Mouse (Mus musculus): ENCODE data around the gene Fgfr2.

The Fgfr2 gene

DNA sequence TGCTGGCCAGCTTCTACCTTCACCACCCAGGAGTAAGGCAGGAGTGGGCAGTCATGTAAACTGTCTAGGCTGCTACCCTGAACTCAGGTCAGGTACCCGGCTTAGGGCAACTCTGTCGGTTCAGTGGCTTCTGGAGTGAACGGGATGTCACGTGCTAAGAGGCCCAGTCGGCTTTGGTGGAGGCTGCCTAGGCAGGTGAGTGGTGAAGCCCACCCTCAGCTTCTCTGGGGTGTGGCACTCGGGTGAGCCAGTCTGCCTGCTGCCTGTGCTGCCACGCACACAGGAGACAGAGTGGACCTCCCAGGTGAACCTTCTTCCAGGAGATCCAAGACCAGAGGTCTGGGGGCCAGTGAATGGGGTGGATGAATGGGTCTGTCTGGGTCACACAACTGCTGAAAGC, 410.2 kb downstream of the Fgfr2 start:
- DNase-seq = no peak

DNA sequence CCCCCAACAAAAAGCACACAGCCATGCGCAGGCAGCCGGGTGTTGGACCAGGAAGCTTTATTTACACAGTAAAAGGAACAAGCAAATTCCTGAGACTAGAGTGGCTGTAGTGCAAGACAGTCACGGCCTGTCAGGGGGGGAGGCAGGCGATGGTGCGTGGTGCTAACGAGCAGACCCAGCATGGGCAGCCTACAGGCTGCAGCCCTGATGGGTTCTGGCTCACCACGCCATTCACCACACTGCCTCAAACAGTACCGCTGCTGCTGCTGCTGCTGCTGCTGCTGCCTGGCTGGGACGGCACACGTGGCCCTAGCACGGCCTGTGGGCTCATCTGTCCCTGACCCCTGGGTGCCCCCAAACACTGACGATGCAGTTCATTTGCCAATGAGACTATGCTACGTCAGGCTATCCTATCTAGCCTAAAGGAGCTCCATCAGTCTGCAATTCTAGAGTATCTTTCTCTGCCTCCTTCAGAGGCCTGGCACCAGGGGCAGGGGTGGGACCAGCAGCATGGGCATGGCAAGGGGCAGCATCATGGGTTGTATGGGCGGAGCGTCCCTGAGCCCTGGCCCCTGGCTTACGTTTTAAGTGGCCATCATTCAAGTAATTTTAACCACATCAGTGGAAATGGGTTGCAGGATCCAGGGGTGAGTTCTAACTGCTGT, 411.0 kb downstream of the Fgfr2 start:
- DNase-seq = peak in 1 of 2 experiments; percentile 31

DNA sequence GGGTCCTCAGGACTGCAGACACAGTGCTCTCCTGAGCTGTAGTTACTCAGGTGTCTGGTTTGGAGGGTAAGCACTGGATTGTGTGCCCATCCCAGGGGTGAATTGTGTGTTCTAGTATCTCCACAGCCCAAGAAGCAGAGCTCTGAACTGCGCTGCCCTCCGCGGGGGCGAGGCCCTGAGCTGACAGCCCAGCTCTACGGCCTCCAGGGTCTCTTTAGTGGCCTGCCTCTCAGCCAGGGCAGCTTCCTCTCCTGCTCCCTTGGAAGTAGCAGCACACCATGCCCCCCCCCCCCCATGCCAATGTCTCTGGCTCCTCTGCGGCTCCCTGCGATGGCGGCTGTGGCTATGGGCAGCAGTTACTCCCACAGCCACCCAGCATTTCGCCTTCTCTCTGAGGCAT, 411.6 kb downstream of the Fgfr2 start:
- no peak for DNase-seq

DNA sequence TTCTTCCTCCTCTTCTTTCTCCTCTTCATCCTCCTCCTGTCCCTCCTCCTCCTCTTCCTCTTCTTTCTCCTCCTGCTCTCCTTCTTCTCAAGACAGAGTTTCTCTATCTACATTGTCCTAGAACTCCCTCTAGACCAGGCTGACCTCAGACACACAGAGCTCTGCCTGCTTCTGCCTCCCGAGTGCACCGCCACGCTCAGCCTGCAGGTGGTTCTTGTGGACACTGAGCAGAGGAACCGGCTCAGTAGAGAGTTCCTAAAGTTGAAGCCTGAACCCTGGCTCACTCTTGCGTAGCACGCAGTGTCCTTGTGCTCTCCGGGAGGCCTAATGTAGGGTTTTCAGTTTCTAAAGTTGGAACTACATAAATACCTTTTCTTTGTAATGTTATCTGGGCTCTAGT, 418.0 kb downstream of the Fgfr2 start:
- no peak for DNase-seq

DNA sequence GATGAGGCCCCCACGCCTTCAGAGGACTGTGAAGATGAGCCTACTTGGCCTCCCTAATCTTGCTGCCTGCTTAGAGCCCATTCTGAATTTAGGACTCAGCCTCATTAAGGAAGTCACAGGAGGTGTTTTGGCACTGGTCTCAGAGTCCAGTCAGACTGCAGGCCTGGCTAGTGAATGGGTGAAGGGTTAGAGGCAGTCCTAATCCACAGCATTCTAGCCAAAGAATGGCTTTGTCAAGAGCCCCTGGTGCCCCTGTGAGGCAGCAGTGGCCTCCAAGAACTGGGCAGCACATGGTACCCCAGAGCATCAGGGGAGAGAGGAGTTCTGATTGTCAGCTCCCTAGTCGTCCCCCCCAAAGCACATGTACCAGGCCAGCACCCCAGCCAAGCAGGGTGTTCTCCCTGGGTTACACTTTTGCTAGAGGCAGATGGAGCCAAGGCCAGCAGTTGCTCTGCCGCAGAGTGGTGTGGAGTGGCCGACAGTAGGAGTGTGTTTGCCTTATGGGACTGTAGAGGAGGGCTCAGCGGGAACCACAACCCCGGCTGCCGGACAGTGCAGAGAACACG, 418.8 kb downstream of the Fgfr2 start:
- DNase-seq = peak in 1 of 2 experiments; percentile 42

DNA sequence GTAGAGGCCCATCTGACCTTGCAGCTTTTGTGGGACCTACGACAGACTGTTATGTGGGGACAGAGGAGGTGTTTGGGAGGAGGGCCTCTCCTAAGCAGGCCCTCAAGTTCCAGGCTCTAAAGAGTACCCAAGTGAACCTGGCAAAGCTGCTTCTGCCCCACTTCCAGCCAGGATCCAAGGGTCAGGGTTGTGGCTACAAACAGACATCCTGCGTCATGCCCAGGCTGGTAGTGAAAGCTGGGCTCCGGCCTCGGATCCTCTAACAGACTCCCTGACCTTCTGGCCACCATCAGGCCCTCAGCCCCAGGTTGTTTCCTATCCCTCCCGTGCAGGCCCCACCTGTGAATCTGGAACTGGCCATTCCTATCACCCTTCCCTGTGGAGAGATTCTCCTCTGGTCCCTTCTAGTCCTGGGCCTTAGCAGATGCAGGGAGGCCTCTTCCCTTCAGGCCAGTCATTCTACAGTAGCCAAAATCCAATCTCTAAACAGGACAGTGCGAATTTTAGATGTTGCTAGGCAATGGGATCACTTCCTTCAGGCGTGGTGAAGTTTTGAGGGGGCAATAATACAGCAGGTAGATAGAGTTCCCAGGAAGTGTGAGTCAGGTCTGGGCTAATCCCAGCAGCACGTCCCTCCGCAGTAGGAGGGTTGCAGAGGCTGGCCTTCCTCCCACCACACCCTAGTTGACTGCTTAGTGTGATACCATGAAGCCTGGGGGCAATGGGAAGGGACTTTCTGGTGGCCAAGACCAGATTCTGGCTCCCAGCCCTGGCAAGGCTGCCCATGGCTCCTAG, 419.4 kb downstream of the Fgfr2 start:
- peak in 1 of 2 experiments; percentile 59 for DNase-seq

DNA sequence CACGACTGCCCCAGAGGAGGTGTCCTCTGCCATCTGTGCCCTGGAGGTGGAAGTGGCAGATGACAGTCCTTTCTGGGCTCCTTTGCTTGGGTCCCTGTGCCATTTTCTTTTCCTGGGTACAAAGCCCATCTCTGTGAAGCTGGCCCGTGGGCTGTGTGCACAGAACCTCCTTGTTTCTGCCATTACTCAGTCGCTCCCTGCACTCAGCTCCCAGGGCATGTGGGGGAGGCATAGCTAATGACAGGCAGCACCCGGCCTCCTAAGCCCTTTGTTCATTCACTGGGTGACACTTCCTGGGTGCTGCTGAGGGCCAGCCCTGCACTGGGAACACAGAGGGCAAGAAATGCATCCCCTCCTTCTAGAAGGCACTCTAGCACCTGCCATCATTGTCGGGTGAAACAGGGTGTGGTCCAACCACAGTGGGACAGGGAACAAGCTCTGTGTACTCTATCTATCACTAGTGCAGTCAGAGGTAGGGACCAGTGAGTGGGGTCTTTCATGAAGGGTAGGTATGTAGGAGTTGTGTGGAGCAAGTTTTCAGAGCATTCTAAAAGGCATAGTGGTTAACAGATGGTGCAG, 420.6 kb downstream of the Fgfr2 start:
- no peak for DNase-seq

DNA sequence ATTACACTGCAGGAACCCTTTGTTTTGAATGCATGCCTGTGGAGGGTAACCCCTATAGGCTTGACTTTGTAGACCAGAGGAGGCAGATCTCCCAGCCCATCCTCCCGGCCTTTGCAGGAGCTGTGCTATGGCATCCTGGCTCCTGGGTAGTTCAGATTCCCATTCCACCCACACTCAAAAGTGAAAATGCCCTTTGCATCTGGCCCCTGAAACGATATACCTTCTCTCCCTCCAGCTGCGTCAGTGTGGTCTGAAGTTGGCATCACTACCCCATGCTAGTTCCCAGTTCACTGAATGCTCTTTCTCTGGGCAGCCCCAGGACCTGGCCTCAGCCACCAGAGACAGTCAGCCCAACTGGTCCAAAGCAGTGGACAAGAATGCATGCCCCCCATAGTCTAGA, 421.1 kb downstream of the Fgfr2 start:
- DNase-seq = no peak

DNA sequence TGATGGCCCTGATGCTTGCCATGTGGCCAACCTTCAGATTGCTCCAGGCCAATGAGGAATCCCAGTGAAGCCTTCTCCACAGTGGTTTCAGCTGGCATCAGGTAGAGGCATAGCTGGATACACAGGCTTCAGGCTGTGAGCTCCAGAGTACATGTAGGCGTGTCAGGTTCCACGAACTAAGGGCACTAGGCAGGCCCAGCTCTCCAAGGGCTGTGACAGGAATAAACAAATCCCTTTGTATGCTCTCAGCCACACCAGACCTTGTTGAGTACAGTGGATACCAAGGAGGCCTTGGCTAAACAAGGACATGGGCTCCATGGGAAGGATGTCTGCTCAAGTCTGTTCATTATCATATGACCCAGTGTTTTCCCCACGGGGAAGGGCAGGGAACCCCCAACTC, 421.7 kb downstream of the Fgfr2 start:
- DNase-seq = no peak

DNA sequence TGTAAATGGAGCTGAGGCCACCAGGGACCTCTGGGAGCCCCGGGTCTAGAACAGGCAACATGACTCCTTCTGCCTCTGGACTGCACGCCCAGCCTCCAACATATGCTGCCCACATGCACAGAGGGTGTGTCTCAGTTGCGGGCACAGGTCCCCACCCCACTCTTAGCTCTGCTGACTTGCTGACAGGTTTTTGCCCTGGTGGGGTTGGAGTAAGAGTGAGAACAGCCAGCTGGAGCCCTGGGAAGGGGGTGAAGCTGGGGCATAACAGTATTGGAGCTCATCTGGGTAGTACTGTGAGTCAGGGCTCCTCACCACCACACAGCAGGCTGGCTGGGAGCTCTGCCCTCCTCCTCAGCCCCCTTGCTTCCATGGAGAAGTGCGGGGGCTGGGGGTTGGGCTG, 423.0 kb downstream of the Fgfr2 start:
- DNase-seq = no peak

DNA sequence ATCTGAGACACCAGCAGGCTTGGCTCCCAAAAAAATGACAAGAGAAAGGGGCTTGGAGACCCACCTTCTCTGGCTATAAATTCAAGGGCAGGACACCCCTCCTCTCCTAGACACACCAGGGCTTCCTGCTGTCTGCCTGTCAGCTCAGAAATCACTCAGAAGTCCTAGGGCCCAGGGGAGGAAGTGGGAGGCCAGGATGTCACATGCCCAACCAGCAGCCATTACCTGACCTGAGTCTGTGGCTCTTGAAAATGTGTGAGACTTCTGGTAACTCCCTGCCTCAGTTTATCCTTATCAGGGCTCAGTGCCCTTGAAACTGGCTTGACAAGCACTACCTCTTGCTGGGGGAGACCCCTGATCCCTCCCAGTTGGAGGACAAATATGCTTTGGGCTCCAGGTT, 423.5 kb downstream of the Fgfr2 start:
- no peak for DNase-seq

DNA sequence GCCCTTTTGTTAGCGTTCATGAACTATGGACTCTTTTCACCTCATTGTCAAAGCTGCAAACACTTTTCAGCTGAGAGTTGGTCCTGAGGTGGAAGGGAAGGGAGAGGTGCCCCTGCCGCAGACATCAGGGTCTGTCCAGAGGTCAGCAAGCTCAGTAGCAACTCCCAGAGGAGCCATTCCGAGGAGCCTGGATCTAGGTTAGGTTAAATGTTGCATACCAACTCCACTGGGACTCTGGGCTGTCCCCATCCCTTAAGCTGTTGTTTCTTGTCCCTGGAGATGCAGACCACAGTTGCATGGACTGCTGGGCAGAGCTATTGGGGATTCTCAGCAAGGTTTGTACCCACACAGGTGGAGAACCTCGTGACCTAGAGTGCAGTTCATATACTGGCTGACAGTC, 424.0 kb downstream of the Fgfr2 start:
- no peak for DNase-seq

DNA sequence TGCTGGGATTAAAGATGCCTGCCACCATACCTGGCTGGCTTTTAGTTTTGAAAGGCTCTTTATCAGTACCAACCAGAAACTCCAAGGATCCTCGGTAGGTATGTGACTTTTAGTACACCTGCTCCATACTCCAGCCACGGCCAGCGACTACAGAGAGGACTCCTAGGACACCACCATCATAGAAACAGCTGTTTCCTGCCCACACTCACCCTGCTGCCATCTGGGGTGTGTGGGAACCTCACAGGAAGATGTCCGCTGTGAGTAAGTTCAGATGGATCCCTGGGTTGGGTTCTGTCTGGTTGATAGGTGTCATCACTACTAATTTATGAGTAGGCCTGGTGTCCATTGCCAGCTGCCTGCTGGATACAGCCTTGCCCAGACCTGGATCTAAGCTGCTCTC, 424.4 kb downstream of the Fgfr2 start:
- no peak for DNase-seq

DNA sequence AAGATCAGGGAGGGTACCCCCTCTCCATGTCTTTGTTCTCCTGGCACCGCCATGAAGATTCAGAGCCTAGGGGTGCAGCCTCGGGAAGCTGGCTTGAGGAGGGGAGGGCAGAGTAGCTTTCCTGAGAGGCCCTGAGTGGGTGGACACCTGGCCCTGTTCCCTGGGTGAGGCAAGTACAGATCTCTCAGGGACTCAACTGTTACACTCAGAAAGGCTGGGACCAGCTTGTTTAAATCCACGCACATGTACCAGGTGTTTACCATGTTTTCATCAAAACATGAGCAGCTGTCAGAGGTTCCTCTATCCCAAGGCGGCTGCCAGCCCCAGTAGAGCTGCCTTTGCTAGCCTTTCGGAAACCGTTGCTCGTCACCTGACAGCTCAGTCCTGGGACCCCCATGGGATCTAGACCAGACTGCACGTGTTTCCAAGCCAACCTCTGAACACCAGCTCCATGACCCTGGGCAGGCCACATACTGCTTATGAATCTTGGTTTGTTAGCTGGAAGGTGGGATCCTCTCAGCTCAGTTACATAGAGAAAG, 425.8 kb downstream of the Fgfr2 start:
- no peak for DNase-seq

DNA sequence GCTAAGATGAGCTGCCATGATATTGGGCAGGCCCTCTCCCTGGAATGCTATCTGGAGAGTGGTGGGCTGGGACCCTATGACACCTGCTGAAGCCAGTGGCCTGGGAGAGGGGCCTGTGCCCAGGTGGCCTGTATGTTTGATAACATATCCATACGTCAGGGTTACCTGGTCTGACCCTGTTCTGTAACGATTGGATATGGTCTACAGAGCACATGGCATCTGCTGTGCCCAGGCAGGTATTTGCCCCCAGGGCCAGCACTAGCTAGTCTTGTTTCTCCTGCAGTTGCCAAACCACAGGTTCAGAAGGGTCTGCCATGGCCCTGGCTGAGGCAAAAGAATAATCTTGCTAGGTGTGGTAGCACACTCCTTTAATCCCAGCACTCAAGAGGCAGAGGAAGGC, 429.6 kb downstream of the Fgfr2 start:
- DNase-seq = no peak

DNA sequence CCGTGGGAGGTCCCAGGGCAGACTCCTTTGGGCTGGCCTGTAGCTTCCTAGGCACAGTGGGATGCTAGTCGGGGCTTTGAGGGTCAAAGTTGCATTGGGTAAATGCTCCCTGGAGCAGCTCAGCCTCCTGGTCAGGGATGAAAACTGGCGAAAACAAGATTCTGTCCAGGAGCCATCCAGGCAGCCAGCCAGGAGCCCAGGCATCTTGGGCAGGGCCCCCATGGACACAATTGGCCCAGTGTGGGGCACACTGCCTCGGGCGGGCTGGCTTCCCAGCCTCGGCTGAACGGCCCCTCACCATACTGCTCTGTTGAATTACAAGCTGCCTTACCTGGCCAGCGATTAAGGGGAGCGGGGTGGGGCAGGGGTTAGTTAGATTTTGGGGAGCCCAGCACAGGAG, 430.4 kb downstream of the Fgfr2 start:
- DNase-seq = peak; percentile 53 to 75

DNA sequence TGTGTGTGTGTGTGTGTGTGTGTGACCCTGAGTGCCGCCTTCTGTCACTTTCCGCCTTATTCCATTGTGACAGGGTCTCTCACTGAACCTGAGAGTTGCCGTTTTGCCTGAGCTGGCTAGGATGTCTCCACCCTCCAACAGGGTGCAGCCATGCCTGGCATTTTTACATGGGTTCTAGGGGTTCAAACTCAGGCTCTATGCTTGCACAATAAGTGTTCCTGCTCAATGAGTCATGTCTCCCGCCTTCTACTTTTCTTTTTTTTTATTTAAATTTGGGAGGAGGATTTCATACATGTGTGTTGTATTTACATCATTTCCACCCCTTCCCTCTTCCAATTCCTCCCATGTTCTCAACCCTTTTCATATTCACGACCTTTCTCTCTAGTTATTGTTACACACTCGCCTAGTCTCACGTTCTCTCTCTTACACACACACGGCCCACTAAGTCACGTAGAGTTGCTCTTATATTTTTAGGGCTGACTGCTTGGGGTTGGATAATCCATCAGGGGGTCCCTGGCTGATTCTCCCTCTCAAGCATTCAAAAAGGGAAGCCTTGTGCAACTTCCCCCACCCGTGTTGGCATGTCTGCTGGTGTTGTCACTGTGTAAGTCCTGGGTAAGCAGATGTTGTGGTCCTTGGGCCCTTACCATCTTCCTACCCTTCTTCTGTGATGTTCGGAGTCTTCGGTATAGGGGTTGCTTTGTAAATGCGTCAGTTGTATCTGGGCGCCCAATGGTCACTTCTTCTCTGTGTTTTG, 432.3 kb downstream of the Fgfr2 start:
- no peak for DNase-seq

DNA sequence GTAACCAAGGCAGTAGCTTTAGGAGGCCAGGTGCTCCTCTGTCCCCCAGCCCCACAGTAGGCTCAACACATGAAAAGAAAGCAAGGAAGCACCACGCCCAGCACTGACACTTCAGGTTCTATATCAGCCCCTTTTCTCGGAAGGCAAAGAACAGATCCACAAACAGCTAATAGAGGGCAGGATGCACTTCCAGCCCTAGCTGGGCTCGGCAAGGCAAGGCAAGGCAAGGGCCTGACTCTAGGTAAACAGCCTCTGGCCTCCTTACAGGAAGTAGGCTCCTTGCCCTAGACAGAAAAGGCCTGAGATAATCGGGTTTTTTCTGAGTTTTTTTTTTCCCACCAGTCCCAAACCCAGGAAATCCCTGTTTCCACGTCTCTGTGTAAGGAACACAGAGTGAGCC, 433.4 kb downstream of the Fgfr2 start:
- no peak for DNase-seq

DNA sequence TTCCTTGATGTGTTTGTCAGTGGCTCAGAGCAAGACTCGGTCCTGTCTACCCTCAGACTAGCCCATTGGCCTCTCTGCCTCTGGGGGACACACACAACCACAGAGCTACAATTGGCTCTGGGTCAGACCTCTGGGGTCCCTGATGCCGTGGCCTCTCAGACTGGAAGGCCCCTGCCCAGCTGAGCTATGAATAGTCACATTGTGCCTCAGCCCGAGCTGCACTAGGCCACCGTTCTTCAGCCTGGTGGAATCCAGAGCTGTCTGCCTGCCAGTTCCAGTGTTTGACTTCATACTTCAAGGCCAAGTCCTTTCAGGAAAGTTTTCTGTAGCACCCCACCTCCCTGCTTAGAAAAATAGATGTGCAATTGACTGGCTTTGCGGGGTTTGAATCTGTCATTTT, 434.4 kb downstream of the Fgfr2 start:
- peak in 1 of 2 experiments; percentile 56 for DNase-seq

DNA sequence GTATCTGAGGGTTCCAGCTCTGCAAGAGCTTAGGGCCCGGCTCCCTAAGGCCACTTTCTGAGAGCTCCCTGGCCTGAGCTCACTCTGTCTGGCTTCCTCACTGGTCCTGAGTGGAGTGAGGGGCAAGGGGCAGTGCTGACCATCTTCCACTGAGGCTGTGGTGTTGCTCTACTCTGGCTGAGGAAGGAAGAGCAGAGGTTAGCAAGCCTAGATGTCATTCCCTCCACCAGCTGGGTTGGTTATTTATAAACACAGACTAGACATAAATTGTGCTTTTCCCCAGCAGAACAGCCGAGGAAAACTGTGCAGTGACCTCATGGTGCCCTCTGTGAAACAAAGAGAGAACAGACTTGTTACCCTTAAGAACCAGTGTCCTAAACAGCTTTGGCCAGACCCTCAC, 435.3 kb downstream of the Fgfr2 start:
- no peak for DNase-seq

DNA sequence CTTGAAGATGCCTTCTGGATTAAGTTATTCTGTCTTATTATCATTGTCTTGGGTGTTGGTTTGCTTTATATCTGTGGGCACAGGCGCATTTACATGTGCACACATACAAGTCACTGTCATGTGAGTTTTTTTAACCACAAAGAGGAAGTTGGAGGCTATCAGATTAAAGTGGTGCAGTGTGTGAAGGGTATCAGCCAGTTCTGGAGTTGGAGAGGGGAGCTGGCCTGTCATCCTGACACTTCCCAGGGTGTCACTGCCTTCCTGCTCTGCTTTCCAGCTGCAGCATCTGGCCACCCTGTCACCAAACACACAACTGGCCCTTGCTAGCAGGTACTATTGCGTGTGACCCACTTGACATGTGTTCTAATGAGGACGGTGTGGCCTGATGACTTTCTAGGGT, 436.6 kb downstream of the Fgfr2 start:
- no peak for DNase-seq

DNA sequence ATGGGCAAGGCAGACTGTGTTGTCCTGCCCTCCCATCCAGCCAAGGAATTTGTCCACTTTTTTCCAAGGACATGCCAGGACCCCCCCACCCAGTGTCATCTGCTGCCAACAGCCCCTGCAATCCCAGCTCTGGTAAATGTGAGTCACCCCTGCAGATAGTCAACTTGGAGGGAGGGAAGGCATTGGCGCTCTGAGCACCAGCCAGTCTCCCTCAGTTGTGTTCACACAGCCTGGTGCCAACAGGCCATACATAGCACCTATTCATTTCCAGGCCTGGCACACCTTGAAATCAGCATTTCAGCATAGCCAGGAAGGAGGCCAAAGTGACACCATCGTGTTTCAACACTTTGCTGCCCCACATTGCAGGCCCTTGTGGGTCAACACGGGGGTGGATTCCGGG, 439.2 kb downstream of the Fgfr2 start:
- DNase-seq = no peak

DNA sequence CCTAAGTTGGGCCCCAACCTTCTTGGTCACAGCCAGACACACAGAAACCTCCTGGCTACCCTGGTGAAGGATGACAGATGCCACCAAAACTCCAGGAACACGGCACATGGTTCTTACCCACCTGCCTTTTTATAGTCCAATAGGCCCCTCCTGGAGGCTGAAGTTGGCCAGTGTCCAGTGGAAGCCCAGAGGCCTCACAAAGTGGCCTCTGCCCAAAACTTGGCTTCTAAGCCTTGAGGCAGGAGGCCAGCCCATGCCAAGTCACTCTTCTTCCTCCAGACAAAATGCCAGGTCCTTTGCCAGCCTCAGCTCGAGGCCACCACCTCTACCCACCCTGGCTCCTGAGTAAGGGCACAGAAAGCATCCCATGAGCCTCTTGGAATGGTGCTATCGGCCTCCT, 440.2 kb downstream of the Fgfr2 start:
- DNase-seq = peak; percentile 74 to 83
